Mouse (Mus musculus) layer of hippocampus, postnatal 36 days (tissue): ENCODE measurements around the gene Gm9736. TPM values are rescaled to one million over a fixed set of nuclear protein-coding genes. Genes with fewer than 3 reads are reported as not detected.
"Not testable (repeated sequence)": the region's sequence is repeated elsewhere in the genome, so short reads cannot be mapped to it uniquely, and the experiment has no call there.

Source experiments
- DNase-seq, 2 experiments: peaks; one replicate each; pipeline ENCODE4 v3.0.0; 2022
- total RNA-seq, 2 experiments: library from RNA; stranded (reverse); gene quantifications; 2 replicates each; pipeline ENCODE4 v1.2.3; 2021

Gm9736 gene
- total RNA-seq = not detected

DNA sequence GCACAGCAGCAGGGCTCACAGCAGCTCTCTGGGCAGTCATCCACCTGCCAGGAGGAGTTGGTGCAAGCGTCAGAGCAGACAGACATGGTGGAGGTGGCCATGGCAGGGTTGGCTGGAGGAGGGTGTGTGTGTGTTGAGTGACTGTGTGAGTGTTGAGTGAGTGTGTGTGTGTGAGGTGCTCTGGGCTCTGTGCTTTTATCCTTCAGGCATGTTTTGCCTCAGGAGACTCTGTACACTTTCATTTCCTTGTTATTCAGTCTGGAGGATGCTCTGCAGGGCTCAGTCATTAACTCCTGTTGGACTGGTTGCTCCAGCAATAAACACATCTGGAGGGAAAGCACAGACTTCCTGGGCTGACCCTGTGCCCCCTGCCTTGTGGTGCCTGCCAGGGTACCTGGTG, at the start of gene Gm9736:
TSS of gene Gm9736 (minus strand) at position 101 of the 400 bp plus-strand sequence.
- DNase-seq = not testable (repeated sequence)

DNA sequence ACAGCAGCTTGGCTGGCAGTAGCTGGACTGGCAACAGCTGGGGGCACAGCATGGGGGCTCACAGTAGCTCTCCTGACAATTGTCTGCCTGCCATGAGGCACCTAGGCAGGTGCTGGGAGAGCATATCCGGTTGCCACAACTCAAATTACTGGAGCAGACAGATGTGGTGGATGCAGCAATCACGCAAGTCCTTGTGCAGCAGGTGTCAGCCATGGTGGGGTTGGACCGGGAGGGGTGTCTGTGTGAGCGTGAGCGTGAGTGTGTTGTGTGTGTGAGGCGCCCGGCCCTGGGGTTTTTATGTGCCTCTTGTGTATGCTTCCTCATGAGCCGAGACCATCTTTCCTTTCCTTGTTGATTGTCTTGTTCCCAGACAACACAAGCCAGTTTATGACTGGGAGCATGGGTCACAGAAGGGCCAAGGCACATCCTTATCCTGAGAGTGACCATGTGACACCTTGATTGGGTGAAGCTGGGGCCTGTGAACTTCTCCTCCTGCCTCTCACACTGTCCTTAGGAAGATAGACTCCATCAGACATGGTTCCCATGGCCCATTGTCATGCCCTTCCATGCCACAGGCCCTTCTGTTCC, 47.9 kb upstream of the Gm9736 start, which contains the start of gene Gm19668:
TSS of gene Gm19668 (minus strand) at position 213 of the 588 bp plus-strand sequence.
- DNase-seq = no peak

DNA sequence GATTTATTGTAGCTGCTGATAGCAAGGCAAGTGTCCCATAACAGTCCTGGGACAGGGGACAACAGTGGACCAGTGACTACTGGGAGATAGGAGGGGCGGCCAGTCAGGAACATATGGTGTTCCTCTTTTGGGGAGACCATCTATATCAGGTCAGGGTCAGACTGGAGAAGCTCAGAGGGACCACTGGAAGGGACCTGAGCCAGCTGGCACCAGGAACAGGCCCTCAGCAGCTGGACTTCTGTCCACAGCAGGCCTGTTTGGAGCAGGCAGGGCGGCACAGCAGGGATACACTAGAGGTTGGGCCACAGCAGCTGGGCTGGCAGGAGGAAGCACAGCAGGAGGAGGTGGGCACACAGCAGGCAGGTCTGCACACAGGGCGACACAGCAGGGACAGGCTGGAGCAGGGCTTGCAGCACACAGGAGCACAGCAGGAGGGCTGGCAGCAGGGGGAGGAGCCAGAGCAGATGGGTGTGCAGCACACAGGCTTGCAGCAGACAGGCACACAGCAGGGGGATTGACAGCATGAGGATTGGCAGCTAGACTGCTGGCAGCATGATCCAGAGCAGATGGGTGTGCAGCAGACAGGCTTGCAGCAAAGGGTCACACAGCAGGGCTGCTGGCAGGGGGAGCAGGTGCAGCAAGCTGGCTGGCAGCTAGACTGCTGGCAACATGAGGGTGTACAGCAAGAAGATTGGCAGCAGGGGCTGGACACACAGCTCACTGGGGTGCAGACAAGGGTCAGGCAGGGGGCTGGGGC, 47.2 kb upstream of the Gm9736 start:
- DNase-seq = not testable (repeated sequence)

DNA sequence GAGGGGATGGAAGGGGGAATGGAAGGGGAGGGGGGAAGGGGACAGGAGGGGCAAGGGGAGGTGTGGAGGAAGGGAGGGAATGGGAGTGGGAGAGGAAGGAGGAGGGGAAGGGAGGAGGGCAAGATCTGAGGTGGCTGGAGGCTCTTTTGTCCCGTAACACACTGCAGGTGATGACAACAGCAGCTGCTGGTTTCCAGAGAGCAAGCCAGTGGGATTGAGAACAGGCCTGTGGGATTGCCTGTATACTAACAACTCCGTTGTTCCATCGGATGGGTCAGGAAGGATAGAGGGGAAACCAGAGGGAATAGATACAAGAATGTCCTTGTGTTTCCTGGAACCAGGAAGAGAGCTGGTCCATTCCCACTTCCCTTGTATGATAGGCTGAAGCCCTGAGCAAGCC, 46.5 kb upstream of the Gm9736 start:
- DNase-seq = no peak

DNA sequence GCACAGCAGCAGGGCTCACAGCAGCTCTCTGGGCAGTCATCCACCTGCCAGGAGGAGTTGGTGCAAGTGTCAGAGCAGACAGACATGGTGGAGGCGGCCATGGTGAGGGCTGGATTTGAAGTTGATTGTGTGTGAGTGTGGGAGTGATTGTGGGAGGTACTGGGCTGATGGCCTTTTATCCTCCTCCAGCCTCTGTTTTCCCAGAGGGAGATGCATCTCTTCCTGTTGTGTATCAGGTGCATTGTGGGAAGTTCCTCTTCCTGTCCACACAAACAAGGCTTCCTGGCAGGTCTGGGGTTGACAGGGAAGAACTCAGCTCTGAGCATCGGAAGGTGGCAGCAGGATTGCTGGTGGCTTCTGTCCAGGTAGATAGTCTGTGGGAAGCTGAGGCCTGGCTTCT, 43.8 kb upstream of the Gm9736 start, which contains the start of gene Gm9639:
TSS of gene Gm9639 (minus strand) at position 101 of the 400 bp plus-strand sequence.
- DNase-seq = no peak

DNA sequence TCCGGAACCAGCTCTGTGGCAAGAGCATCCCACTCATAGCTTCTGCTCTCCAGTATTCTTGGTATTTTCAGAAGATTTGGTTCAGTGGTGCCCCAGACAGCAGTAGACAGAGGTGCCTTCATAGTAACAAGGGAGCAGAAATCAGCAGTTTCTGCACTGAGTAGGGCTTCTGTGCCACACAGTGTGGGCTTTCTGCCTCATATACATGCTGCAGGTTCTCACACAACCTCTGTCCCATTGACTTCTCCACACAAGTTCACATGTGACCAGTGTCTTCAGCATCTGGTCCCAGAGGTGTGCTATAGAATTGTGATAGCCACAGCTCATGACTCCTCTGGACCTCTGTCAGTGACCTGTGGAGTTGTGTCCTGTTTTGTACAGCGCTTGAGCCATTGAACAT, 37.5 kb upstream of the Gm9736 start:
- DNase-seq = no peak

DNA sequence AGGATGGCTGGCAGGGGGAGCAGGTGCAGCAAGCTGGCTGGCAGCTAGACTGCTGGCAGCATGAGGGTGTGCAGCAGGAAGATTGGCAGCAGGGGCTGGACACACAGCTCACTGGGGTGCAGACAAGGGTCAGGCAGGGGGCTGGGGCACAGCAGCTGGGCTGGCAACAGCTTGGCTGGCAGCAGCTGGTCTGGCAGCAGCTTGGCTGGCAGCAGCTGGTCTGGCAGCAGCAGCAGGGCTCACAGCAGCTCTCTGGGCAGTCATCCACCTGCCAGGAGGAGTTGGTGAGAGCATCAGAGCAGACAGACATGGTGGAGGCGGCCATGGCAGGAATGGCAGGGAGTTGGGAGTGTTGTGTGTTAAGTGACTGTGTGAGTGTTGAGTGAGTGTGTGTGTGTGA, 36.7 kb upstream of the Gm9736 start, which contains the start of gene Gm7137:
TSS of gene Gm7137 (minus strand) at position 325 of the 400 bp plus-strand sequence.
- DNase-seq = not testable (repeated sequence)

DNA sequence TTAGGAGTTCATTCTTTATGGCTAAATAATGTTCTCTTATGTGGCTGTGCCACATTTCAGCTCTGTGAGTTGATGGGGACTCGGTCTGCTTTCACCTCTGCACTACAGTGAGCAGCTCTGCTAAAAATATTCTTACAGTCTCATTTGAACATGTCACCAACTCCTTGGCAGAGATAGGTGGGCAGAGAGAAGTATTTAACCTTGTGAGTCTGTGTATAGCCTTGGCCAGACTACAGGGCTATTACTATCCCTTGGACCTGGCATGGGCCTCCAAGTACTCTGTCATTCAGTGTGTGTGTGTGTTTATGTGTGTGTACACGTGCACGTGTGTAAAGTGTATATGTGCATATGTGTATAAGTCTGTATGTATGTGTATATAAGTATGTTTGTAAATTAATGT, 32.2 kb upstream of the Gm9736 start:
- not testable (repeated sequence) for DNase-seq

DNA sequence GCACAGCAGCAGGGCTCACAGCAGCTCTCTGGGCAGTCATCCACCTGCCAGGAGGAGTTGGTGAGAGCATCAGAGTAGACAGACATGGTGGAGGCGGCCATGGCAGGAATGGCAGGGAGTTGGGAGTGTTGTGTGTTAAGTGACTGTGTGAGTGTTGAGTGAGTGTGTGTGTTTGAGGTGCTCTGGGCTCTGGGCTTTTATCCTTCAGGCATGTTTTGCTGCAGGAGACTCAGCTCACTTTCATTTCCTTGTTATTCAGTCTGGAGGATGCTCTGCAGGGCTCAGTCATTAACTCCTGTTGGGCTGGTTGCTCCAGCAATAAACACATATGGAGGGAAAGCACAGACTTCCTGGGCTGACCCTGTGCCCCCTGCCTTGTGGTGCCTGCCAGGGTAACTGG, 31.3 kb upstream of the Gm9736 start, which contains the start of gene Gm3250:
TSS of gene Gm3250 (minus strand) at position 101 of the 400 bp plus-strand sequence.
- not testable (repeated sequence) for DNase-seq

DNA sequence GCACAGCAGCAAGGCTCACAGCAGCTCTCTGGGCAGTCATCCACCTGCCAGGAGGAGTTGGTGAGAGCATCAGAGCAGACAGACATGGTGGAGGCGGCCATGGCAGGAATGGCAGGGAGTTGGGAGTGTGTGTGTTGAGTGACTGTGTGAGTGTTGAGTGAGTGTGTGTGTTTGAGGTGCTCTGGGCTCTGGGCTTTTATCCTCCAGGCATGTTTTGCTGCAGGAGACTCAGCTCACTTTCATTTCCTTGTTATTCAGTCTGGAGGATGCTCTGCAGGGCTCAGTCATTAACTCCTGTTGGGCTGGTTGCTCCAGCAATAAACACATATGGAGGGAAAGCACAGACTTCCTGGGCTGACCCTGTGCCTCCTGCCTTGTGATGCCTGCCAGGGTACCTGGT, 25.7 kb upstream of the Gm9736 start, which contains the start of gene Gm7138:
TSS of gene Gm7138 (minus strand) at position 101 of the 400 bp plus-strand sequence.
- DNase-seq = not testable (repeated sequence)

DNA sequence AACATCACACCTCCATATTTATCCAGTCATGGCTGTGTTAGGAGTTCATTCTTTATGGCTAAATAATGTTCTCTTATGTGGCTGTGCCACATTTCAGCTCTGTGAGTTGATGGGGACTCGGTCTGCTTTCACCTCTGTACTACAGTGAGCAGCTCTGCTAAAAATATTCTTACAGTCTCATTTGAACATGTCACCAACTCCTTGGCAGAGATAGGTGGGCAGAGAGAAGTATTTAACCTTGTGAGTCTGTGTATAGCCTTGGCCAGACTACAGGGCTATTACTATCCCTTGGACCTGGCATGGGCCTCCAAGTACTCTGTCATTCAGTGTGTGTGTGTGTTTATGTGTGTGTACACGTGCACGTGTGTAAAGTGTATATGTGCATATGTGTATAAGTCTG, 21.0 kb upstream of the Gm9736 start:
- not testable (repeated sequence) for DNase-seq

DNA sequence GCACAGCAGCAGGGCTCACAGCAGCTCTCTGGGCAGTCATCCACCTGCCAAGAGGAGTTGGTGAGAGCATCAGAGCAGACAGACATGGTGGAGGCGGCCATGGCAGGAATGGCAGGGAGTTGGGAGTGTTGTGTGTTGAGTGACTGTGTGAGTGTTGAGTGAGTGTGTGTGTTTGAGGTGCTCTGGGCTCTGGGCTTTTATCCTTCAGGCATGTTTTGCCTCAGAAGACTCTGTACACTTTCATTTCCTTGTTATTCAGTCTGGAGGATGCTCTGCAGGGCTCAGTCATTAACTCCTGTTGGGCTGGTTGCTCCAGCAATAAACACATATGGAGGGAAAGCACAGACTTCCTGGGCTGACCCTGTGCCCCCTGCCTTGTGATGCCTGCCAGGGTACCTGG, 20.1 kb upstream of the Gm9736 start, which contains the start of gene Gm3238:
TSS of gene Gm3238 (minus strand) at position 101 of the 400 bp plus-strand sequence.
- DNase-seq = not testable (repeated sequence)

DNA sequence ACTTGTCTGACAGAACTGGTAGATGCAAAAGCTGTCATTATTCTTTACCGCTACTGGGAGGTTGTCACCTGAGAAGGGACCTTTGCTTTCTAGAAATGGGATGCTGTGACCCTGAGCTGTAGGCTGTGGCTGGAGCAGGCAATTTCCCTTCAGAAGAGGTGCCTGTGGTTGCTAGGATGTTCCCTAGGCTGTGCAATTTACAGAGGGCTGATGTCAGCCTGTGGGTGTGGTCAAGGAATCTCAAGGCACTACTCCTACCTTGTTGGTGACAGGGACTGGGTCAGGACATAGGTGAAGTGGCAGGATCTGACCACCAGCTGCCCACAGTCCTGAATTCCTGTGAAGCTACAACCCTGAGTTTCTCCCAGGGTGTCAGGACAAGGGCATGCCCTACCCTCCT, 18.6 kb upstream of the Gm9736 start:
- no peak for DNase-seq

DNA sequence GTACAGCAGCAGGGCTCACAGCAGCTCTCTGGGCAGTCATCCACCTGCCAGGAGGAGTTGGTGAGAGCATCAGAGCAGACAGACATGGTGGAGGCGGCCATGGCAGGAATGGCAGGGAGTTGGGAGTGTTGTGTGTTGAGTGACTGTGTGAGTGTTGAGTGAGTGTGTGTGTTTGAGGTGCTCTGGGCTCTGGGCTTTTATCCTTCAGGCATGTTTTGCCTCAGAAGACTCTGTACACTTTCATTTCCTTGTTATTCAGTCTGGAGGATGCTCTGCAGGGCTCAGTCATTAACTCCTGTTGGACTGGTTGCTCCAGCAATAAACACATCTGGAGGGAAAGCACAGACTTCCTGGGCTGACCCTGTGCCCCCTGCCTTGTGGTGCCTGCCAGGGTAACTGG, 8.4 kb upstream of the Gm9736 start, which contains the start of gene Gm3233:
TSS of gene Gm3233 (minus strand) at position 101 of the 400 bp plus-strand sequence.
- not testable (repeated sequence) for DNase-seq

DNA sequence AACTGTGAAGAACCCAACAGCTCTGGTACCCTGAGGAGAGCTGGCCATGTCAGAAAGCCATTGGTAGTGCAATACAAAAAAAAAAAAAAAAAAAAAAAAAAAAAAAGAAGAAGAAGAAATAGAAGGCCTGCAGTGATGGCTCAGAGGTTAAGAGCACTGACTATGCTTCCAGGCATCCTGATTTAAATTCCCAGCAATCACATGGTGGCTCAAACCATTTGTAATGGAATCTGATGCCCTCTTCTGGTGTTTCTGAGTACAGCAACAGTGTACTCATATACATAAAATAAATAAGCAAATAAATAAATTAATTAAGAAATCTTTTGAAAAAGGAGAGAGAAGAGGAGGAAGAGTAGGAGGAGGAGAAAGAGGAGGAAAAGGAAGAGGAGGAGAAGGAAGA, 2.3 kb upstream of the Gm9736 start:
- no peak for DNase-seq

DNA sequence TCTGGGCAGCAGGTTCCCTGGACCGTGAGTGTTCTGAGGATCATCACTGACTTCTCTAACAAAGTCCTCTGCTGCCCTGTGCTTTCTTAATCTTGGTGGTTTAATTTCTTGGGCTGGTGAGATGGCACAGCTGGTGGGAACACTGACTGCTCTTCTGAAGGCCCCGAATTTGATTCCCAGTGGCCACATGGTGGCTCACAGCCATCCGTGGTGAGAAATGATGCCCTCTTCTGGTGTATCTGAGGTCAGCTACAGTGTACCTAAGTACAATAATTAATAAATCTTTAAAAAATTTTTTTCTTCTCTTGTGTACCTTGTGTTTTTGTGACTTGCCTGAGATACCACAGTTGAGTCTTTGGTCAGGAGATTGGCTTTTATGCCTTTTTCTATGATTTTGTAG, 1.2 kb upstream of the Gm9736 start:
- DNase-seq = not testable (repeated sequence)

DNA sequence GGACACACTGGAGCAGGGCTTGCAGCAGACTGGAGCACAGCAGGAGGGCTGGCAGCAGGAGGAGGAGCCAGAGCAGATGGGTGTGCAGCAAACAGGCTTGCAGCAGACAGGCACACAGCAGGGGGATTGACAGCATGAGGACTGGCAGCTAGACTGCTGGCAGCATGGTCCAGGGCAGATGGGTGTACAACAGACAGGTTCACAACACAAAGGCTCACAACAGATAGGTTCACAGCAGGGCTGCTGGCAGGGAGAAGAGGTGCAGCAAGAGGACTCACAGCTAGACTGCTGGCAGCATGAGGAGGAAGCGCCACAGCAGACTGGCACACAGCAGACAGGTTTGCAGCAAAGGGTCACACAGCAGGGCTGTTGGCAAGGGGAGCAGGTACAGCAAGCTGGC, 468 bp downstream of the Gm9736 start:
- not testable (repeated sequence) for DNase-seq

DNA sequence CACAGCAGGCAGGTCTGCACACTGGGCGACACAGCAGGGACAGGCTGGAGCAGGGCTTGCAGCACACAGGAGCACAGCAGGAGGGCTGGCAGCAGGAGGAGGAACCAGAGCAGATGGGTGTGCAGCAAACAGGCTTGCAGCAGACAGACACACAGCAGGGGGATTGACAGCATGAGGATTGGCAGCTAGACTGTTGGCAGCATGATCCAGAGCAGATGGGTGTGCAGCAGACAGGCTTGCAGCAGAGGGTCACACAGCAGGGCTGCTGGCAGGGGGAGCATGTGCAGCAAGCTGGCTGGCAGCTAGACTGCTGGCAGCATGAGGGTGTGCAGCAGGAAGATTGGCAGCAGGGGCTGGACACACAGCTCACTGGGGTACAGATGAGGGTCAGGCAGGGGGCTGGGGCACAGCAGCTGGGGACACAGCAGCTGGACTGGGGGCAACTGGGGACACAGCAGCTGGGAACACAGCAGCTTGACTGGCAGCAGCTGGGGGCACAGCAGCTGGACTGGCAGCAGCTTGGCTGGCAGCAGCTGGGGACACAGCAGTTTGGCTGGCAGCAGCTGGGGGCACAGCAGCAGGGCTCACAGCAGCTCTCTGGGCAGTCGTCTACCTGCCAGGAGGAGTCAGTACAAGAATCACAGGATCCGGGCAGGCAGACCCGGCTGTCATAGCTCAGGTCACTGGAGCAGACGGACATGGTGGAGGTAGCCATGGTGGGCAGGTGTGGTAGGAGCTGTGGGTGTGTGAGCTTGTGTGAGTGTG, 9.0 kb downstream of the Gm9736 start, which contains the start of gene Gm18596:
TSS of gene Gm18596 (minus strand) at position 715 of the 765 bp plus-strand sequence.
- peak in 1 of 2 experiments; percentile 12 for DNase-seq

DNA sequence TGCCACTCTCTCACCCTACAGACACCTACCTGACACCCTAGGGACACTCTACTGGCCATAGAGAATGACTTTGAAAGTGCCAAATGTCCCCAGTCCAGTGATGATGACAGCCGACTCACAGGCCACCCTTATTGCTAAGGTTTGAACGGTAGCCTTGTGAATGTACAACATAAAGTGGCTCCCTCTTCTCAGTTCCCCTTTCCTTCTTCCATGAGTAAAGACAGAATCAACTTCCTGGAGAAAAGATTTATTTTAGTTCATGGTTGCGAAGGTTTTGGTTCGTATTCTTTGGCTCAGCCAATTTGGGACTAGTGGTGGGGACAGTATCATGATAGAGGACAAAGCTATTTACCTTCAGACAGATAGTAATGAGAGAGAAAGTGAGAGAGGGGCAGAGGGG, 12.2 kb downstream of the Gm9736 start:
- DNase-seq = no peak

DNA sequence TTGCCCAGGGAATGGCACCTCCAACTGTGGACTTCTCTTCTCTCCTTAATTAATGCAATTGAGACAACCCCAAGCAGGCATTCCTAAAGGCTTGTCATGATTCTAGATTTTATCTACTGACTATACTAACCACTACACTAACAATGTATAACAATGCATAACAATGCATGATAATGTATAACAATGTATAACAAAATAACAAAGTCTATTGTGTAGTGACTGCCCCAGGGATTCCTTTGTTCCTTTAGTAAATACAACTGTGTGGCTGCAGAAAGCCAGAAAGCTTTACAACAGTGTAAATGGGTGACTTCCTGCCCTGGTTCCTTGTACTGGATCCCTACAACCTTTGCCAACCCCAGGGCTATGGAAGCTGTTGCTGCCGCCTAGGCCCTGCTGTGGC, 15.2 kb downstream of the Gm9736 start:
- DNase-seq = no peak

DNA sequence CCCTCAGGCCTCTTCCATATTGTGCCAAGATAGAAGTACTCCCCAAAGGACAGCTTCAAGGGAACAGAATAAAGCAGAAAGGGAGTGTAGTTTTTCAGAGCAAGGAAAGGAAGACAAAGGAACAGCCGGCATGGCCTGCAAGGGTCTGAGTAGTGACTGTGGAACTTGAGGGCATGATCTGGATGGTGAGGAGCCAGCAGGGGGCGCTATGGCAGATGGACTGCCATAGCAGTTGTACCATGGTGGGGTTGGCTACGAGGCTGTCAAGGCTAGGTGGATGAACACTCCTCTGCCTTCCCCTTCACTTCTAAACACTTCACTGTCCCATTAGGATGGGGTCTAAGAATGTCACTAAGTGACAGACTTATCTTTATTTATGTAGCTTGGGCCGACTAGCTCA, 21.9 kb downstream of the Gm9736 start:
- no peak for DNase-seq

DNA sequence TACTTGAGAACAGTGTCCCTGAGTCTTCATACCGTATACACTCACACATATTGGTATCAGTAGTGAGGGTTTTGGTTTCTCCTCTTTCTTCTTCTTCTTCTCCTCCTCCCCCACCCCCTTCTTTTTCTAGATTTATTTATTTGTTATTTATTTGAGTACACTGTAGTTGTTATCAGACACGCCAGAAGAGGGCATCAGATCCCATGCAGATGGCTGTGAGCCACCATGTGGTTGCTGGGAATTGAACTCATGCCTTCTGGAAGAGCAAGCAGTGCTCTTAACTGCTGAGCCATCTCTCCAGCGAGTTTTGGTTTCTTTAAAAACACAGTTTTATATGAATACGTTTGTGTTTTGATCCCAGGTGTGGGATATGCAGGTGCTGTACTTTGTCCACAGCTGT, 22.9 kb downstream of the Gm9736 start:
- DNase-seq = no peak

DNA sequence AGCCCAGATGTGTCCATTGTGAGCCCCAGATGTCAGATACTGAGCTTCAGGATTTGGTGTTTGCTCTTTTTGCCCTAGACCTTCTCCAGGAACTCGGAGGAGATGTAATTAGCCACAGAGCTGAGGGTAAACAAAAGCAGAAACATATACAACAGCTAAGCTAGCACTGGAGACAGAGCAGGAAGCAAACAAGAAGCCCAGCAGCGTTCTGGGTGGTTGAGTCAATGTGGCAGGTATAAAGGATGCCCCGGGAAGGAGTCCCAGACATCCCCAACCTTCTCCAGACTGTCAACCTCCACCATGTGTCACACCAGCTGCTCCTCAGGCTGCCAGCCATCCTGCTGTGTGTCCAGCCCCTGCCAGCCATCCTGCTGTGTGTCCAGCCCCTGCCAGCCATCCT, 25.0 kb downstream of the Gm9736 start, which contains the start of gene Gm10100:
TSS of gene Gm10100 (plus strand) at position 301 of the 400 bp plus-strand sequence.
- no peak for DNase-seq
